Mouse (Mus musculus) CH12.LX (cell line): Measurements from ENCODE around the gene Wfdc6b. TPM values are rescaled to one million over a fixed set of nuclear protein-coding genes. Genes with fewer than 3 reads are reported as not detected.
"Not testable (repeated sequence)": the region's sequence is repeated elsewhere in the genome, so short reads cannot be mapped to it uniquely, and the experiment has no call there.

ENCODE experiments used
- DNase-seq: peaks from one replicate; pipeline ENCODE4 v3.0.0-alpha.2; 2013; ENCODE audit errors: extremely low read depth
- H3K27ac ChIP-seq: 2 replicates; pipeline ENCODE4 v1.5.1; 2012; ENCODE audit warnings: low read depth, mild to moderate bottlenecking, control low read depth, moderate library complexity; ENCODE audit not compliant: insufficient read depth
- H3K27me3 ChIP-seq: replicated peaks from 2 replicates; pipeline ENCODE3; 2012; ENCODE audit warnings: inconsistent platforms
- H3K36me3 ChIP-seq, 2 experiments: replicated peaks in 1 of 2; 2 replicates each; pipeline versions ENCODE3 to v1.6.1; 2012; ENCODE audit warnings: inconsistent platforms in 1 of 2, low read length in 1 of 2, mild to moderate bottlenecking in 1 of 2, mixed read lengths in 1 of 2, moderate library complexity in 1 of 2; ENCODE audit not compliant: control insufficient read depth in 1 of 2, insufficient read depth in 1 of 2
- H3K4me1 ChIP-seq, 2 experiments: 2 replicates each; pipeline ENCODE4 v1.6.1; 2012; ENCODE audit warnings: inconsistent platforms in 1 of 2, moderate library complexity in 1 of 2; ENCODE audit not compliant: insufficient read depth in 2 of 2, control insufficient read depth in 1 of 2
- H3K4me2 ChIP-seq: 2 replicates; pipeline ENCODE4 v1.6.1; 2012; ENCODE audit warnings: low read depth, mild to moderate bottlenecking, control low read depth; ENCODE audit not compliant: poor library complexity, insufficient read depth, severe bottlenecking
- H3K4me3 ChIP-seq, 3 experiments: fragments of 150-350 bp in 1 of 3; sonication (generic) in 1 of 3; replicated peaks in 1 of 3; 2 replicates each; pipeline versions ENCODE3 to v1.5.1; 2011 to 2012; ENCODE audit warnings: low read depth in 2 of 3, low read length in 2 of 3, mild to moderate bottlenecking in 2 of 3, moderate library complexity in 2 of 3, control low read depth in 1 of 3, improper control_type of control experiment in 1 of 3, inconsistent platforms in 1 of 3, mixed read lengths in 1 of 3; ENCODE audit not compliant: poor library complexity in 1 of 3
- H3K79me2 ChIP-seq: replicated peaks from 2 replicates; pipeline ENCODE4 v1.6.1; 2012; ENCODE audit warnings: mild to moderate bottlenecking, moderate library complexity; ENCODE audit not compliant: control insufficient read depth, poor library complexity, insufficient read depth, severe bottlenecking; ENCODE audit errors: extremely low read depth
- H3K9ac ChIP-seq: 2 replicates; pipeline ENCODE4 v1.6.1; 2012; ENCODE audit warnings: low read depth, mild to moderate bottlenecking, control low read depth, moderate library complexity; ENCODE audit not compliant: insufficient read depth
- H3K9me3 ChIP-seq: replicated peaks from 2 replicates; pipeline ENCODE3; 2012; ENCODE audit warnings: low read length, inconsistent platforms, mixed read lengths
- CHD2 ChIP-seq: IDR thresholded peaks from 2 replicates; pipeline ENCODE4 v1.6.1; 2011; ENCODE audit warnings: low read length, improper control_type of control experiment
- CTCF ChIP-seq, 2 experiments: IDR thresholded peaks in 1 of 2; conservative IDR thresholded peaks in 1 of 2; 2 replicates each; pipeline ENCODE4 v1.5.1; 2011 to 2012; ENCODE audit warnings: low read depth in 2 of 2, low read length in 2 of 2, improper control_type of control experiment in 1 of 2, inconsistent platforms in 1 of 2, mild to moderate bottlenecking in 1 of 2, moderate library complexity in 1 of 2
- EP300 ChIP-seq: IDR thresholded peaks from 2 replicates; pipeline ENCODE4 v1.6.1; 2011; ENCODE audit warnings: low read length, improper control_type of control experiment
- ETS1 ChIP-seq: conservative IDR thresholded peaks from 2 replicates; pipeline ENCODE4 v1.6.1; 2012; ENCODE audit warnings: low read depth, mild to moderate bottlenecking, inconsistent platforms, low read length, improper control_type of control experiment, moderate library complexity
- GABPA ChIP-seq: IDR thresholded peaks from 2 replicates; pipeline ENCODE4 v1.6.1; 2012; ENCODE audit warnings: low read depth, low read length, improper control_type of control experiment, inconsistent platforms; ENCODE audit not compliant: insufficient replicate concordance
- IRF4 ChIP-seq: IDR thresholded peaks from 2 replicates; pipeline ENCODE4 v1.6.1; 2014; ENCODE audit warnings: low read depth, mild to moderate bottlenecking, inconsistent platforms, low read length, improper control_type of control experiment
- JUN ChIP-seq: IDR thresholded peaks from 2 replicates; pipeline ENCODE4 v1.6.1; 2011; ENCODE audit warnings: low read depth, mild to moderate bottlenecking, low read length, improper control_type of control experiment, moderate library complexity; ENCODE audit not compliant: insufficient read depth
- MAFK ChIP-seq: IDR thresholded peaks from 2 replicates; pipeline ENCODE4 v1.6.1; 2011; ENCODE audit warnings: low read length, improper control_type of control experiment; ENCODE audit not compliant: insufficient replicate concordance
- MAX ChIP-seq: IDR thresholded peaks from 2 replicates; pipeline ENCODE4 v1.6.1; 2011; ENCODE audit warnings: low read length, improper control_type of control experiment
- MXI1 ChIP-seq: IDR thresholded peaks from 2 replicates; pipeline ENCODE4 v1.6.1; 2011; ENCODE audit warnings: mild to moderate bottlenecking, low read depth, low read length, improper control_type of control experiment
- NELFE ChIP-seq: IDR thresholded peaks from 2 replicates; pipeline ENCODE4 v1.6.1; 2011; ENCODE audit warnings: low read depth, low read length, improper control_type of control experiment
- PAX5 ChIP-seq: IDR thresholded peaks from 2 replicates; pipeline ENCODE4 v1.6.1; 2012; ENCODE audit warnings: low read length, inconsistent platforms, mixed read lengths
- POLR2A ChIP-seq: IDR thresholded peaks from 2 replicates; pipeline ENCODE4 v1.6.1; 2011; ENCODE audit warnings: low read depth, mild to moderate bottlenecking, improper control_type of control experiment, low read length
- RAD21 ChIP-seq: IDR thresholded peaks from 2 replicates; pipeline ENCODE4 v1.6.1; 2011; ENCODE audit warnings: low read depth, mild to moderate bottlenecking, low read length, improper control_type of control experiment, moderate library complexity
- SMC3 ChIP-seq: IDR thresholded peaks from 2 replicates; pipeline ENCODE4 v1.6.1; 2011; ENCODE audit warnings: low read depth, low read length, improper control_type of control experiment
- TBP ChIP-seq: conservative IDR thresholded peaks from 2 replicates; pipeline ENCODE4 v1.6.1; 2011; ENCODE audit warnings: low read depth, low read length, improper control_type of control experiment
- UBTF ChIP-seq: IDR thresholded peaks from 2 replicates; pipeline ENCODE4 v1.6.1; 2012; ENCODE audit warnings: low read depth, mild to moderate bottlenecking, inconsistent platforms, low read length, improper control_type of control experiment, moderate library complexity
- ZKSCAN1 ChIP-seq: IDR thresholded peaks from 2 replicates; pipeline ENCODE4 v1.6.1; 2012; ENCODE audit warnings: low read depth, inconsistent platforms, low read length, improper control_type of control experiment, borderline replicate concordance
- ZMIZ1 ChIP-seq: IDR thresholded peaks from 2 replicates; pipeline ENCODE4 v1.6.1; 2012; ENCODE audit warnings: low read depth, mild to moderate bottlenecking, inconsistent platforms, low read length, improper control_type of control experiment
- ZNF384 ChIP-seq: IDR thresholded peaks from 2 replicates; pipeline ENCODE4 v1.6.1; 2012; ENCODE audit warnings: low read depth, low read length, improper control_type of control experiment, inconsistent platforms
- dilution Hi-C: fragments of 300-500 bp; cut with MboI; formaldehyde crosslinking; loops from 2 replicates; pipeline ENCODE4 v1.14.3; 2020; ENCODE audit warnings: low sequenced_read_pairs; ENCODE audit not compliant: extremely low pct_unique_long_range_greater_than_20kb, extremely low pct_ligation_motif_present
- in situ Hi-C: fragments of 300-500 bp; cut with MboI; formaldehyde crosslinking; loops from 3 replicates; pipeline ENCODE4 v1.14.3; 2019; ENCODE audit warnings: low sequenced_read_pairs, low pct_ligation_motif_present, low pct_unique_long_range_greater_than_20kb, mixed read lengths
- polyA plus RNA-seq: library from polyadenylated mRNA; unstranded; fragments of >175 nt; gene quantifications from 2 replicates; pipeline ENCODE4 v1.2.1, GENCODE M21; 2012; ENCODE audit warnings: low read depth; ENCODE audit not compliant: insufficient read length
- total RNA-seq, 2 experiments: library from RNA; depleted of rRNA; stranded (reverse); fragments of 300-350 nt in 1 of 2; fragments of >200 nt in 1 of 2; gene quantifications; 2 replicates each; pipeline ENCODE4 v1.2.3; 2012 to 2014

The Wfdc6b gene
- not detected in 2 replicates for total RNA-seq (2012; rRNA removed)
- not detected in 2 replicates for total RNA-seq (2014; rRNA removed)
- not detected in 2 replicates for polyA plus RNA-seq

GRCm38 (mm10) chr2:164613471-164613870 is at the start of gene Wfdc6b, which contains the start of gene Wfdc8:
Gene Wfdc6b, plus strand, starts transcription at chr2:164613522.
Gene Wfdc8, minus strand, starts transcription at chr2:164613626.
- in situ Hi-C loops, DNase-seq, H3K9me3 ChIP-seq, H3K9ac ChIP-seq, H3K4me1 ChIP-seq, H3K4me3 ChIP-seq, dilution Hi-C loops, H3K79me2 ChIP-seq, H3K4me2 ChIP-seq, H3K36me3 ChIP-seq, H3K27ac ChIP-seq: not testable (repeated sequence)
- H3K27me3 ChIP-seq: peaks cover 64% of the 10 kb centered on the region

GRCm38 (mm10) chr2:164564346-164564745 is 49.0 kb upstream of the Wfdc6b start:
- H3K9me3 ChIP-seq: peaks cover 14% of the 10 kb centered on the region
- no peaks in the 10 kb centered on the region for H3K4me1 ChIP-seq
- no peak overlapping the region for H3K27ac ChIP-seq
- DNase-seq: no peak
- H3K27me3 ChIP-seq: peaks cover 95% of the 10 kb centered on the region
- in situ Hi-C loops (no loop called here), dilution Hi-C loops (no loop called here)
- no peaks in the 10 kb centered on the region for H3K79me2 ChIP-seq
- TF ChIP-seq MXI1: no peak
- TF ChIP-seq GABPA: no peak
- TF ChIP-seq ETS1: no peak
- TF ChIP-seq UBTF: no peak
- no peak for TF ChIP-seq JUN
- TF ChIP-seq CHD2: no peak
- no peak for TF ChIP-seq MAX
- TF ChIP-seq POLR2A: no peak
- TF ChIP-seq RAD21: no peak
- TF ChIP-seq IRF4: no peak
- TF ChIP-seq ZMIZ1: no peak
- TF ChIP-seq NELFE: no peak
- TF ChIP-seq TBP: no peak
- TF ChIP-seq SMC3: no peak
- TF ChIP-seq PAX5: no peak
- no peak for TF ChIP-seq EP300
- H3K4me3 ChIP-seq: no peak overlapping the region
- H3K9ac ChIP-seq: no peak overlapping the region
- H3K4me2 ChIP-seq: no peak overlapping the region
- no peaks in the 10 kb centered on the region for H3K36me3 ChIP-seq

- in situ Hi-C loops: no loop called here
- H3K27me3 ChIP-seq: peaks cover 91% of the 10 kb centered on the region
Measured at GRCm38 (mm10) chr2:164566997-164567396, 46.3 kb upstream of the Wfdc6b start.

More at GRCm38 (mm10) chr2:164566997-164567396, 46.3 kb upstream of the Wfdc6b start:
- Histone ChIP-seq H3K4me1 (no peaks in the 10 kb centered on the region), H3K4me2 (no peak overlapping the region), H3K9me3 (peaks cover 14% of the 10 kb centered on the region), H3K79me2 (no peaks in the 10 kb centered on the region), H3K36me3 (no peaks in the 10 kb centered on the region), H3K9ac (no peak overlapping the region), H3K4me3 (no peak overlapping the region), H3K27ac (no peak overlapping the region)
- TF ChIP-seq MAFK: no peak
- no peak for TF ChIP-seq MXI1
- no peak for TF ChIP-seq ETS1
- no peak for TF ChIP-seq ZNF384
- no peak for TF ChIP-seq CHD2
- TF ChIP-seq ZKSCAN1: no peak
- TF ChIP-seq PAX5: no peak
- TF ChIP-seq CTCF (conservative IDR thresholded peaks at IDR 0.05 in 1 of 2, IDR thresholded peaks at IDR 0.05 in 1 of 2; ENCODE audit: low read depth in 2 of 2, low read length in 2 of 2): peak; percentile 18 to 40; a peak in 2 of 4 replicates
- no peak for TF ChIP-seq UBTF
- dilution Hi-C loops: no loop called here
- DNase-seq: no peak
